In the genomic region with DNA sequence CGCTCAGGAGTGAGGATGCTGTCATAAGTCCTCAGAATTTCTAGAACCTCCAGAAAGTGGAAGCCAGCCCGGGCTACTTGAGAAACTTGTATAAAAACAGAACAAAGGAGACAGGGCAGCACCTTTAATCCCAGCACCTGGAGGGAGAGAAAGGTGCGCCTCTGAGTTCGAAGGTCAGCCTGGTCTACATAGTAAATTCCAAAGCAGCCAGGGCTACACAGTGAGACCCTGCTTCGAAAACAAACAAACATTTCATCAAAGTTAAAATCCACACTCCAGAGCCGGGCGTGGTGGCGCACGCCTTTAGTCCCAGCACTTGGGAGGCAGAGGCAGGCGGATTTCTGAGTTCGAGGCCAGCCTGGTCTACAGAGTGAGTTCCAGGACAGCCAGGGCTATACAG, we compare ENCODE assay signal across 10 mouse cellular contexts. TPM values are rescaled to one million over a fixed set of nuclear protein-coding genes. Genes with fewer than 3 reads are reported as not detected.
A peak's percentile ranks its signal among the peaks of the same experiment; 100 is the strongest.
DNase-seq lines count a peak whose midpoint lies in the region; ATAC-seq and TF ChIP-seq lines count a peak whose summit lies in the region.
"Had no signal": no experiment of that assay in that cellular context is flagged by ENCODE, and none has a peak within 500 bp of the region (broad histone marks: within the 10 kb centered on the region; RNA-seq: fewer than 3 reads in every experiment).

No protein-coding gene starts in this region.

- WGBS in heart, embryonic 16.5 days = 94% methylated on average over 10 of the region's 11 CpGs
- 95% methylated on average over 11 of the region's 11 CpGs for WGBS in heart, embryonic 10.5 days
- WGBS in lung, embryonic 14.5 days = 89% methylated on average over 10 of the region's 11 CpGs
- 91% methylated on average over 10 of the region's 11 CpGs for WGBS in intestine, embryonic 14.5 days
- 30% methylated on average over 11 of the region's 11 CpGs for WGBS in small intestine, adult 2 months

- H3K4me2 ChIP-seq in heart, embryonic 16.5 days (ENCODE audit: low read depth, low read length) = no peak overlapping the region
- no peak overlapping the region for H3K4me2 ChIP-seq in lung, embryonic 14.5 days
- H3K4me2 ChIP-seq in intestine, embryonic 14.5 days (ENCODE audit: low read length) = no peak overlapping the region
- H3K4me2 ChIP-seq: embryonic facial prominence, embryonic 12.5 days; liver, embryonic 13.5 days had no signal

- no peaks in the 10 kb centered on the region for H3K36me3 ChIP-seq in heart, embryonic 16.5 days (ENCODE audit: control insufficient read depth, insufficient read depth)
- H3K36me3 ChIP-seq in heart, embryonic 10.5 days = peaks cover 10% of the 10 kb centered on the region; the same call in 1 of the 2 replicates
- no peaks in the 10 kb centered on the region for H3K36me3 ChIP-seq in lung, embryonic 14.5 days (ENCODE audit: insufficient read depth)
- no peaks in the 10 kb centered on the region for H3K36me3 ChIP-seq in intestine, embryonic 14.5 days (ENCODE audit: control insufficient read depth, insufficient read depth, low read length)
- H3K36me3 ChIP-seq in small intestine, adult 2 months (ENCODE audit: control insufficient read depth, insufficient read depth, low read length) = peaks cover 3% of the 10 kb centered on the region; the same call in 1 of the 2 replicates
- H3K36me3 ChIP-seq: embryonic facial prominence, embryonic 12.5 days had no signal

- H3K27me3 ChIP-seq in heart, embryonic 16.5 days (ENCODE audit: control insufficient read depth, insufficient read depth, low read length) = no peaks in the 10 kb centered on the region
- no peaks in the 10 kb centered on the region for H3K27me3 ChIP-seq in heart, embryonic 10.5 days (ENCODE audit: insufficient read depth, poor library complexity, severe bottlenecking)
- H3K27me3 ChIP-seq in lung, embryonic 14.5 days (ENCODE audit: insufficient read depth, low read length) = no peaks in the 10 kb centered on the region
- H3K27me3 ChIP-seq in intestine, embryonic 14.5 days (replicated peaks; ENCODE audit: control insufficient read depth, insufficient read depth, low read length) = no peaks in the 10 kb centered on the region
- no peaks in the 10 kb centered on the region for H3K27me3 ChIP-seq in small intestine, adult 2 months (ENCODE audit: control insufficient read depth, insufficient read depth, low read length)
- H3K27me3 ChIP-seq: embryonic facial prominence, embryonic 12.5 days; liver, embryonic 13.5 days had no signal

- TF ChIP-seq CTCF in lung, embryonic 14.5 days (IDR thresholded peaks at IDR 0.05; ENCODE audit: low read depth) = no peak
- no peak for TF ChIP-seq CTCF in small intestine, adult 2 months (IDR thresholded peaks at IDR 0.05; ENCODE audit: extremely low read depth, insufficient read length, insufficient replicate concordance, low read depth, low read length)

- no peak for TF ChIP-seq POLR2A in small intestine, adult 2 months (IDR thresholded peaks at IDR 0.05; ENCODE audit: low read depth, low read length)

- no peak for DNase-seq in heart, embryonic 10.5 days (ENCODE audit: low spot score)
- no peak for DNase-seq in lung, embryonic 14.5 days
- no peak for DNase-seq in lung, postnatal 10 days
- no peak for DNase-seq in intestine, embryonic 14.5 days (ENCODE audit: low spot score)
- no peak for DNase-seq in right cerebral cortex, postnatal 14 days
- DNase-seq: liver, embryonic 13.5 days had no signal

- H3K9me3 ChIP-seq in heart, embryonic 16.5 days (replicated peaks; ENCODE audit: control insufficient read depth, low read length) = no peaks in the 10 kb centered on the region
- H3K9me3 ChIP-seq in heart, embryonic 10.5 days = no peaks in the 10 kb centered on the region
- no peaks in the 10 kb centered on the region for H3K9me3 ChIP-seq in lung, embryonic 14.5 days (ENCODE audit: low read depth, low read length)
- no peaks in the 10 kb centered on the region for H3K9me3 ChIP-seq in intestine, embryonic 14.5 days (ENCODE audit: control insufficient read depth, low read length)
- H3K9me3 ChIP-seq: embryonic facial prominence, embryonic 12.5 days; liver, embryonic 13.5 days had no signal

- H3K9ac ChIP-seq in heart, embryonic 16.5 days (ENCODE audit: low read length) = no peak overlapping the region
- H3K9ac ChIP-seq in lung, embryonic 14.5 days = no peak overlapping the region
- H3K9ac ChIP-seq in intestine, embryonic 14.5 days (ENCODE audit: low read length) = no peak overlapping the region
- H3K9ac ChIP-seq: embryonic facial prominence, embryonic 12.5 days; liver, embryonic 13.5 days had no signal

- H3K4me1 ChIP-seq in heart, embryonic 16.5 days (ENCODE audit: control insufficient read depth, insufficient read depth, low read length) = peaks cover 29% of the 10 kb centered on the region
- H3K4me1 ChIP-seq in heart, embryonic 10.5 days = peaks cover 34% of the 10 kb centered on the region
- peaks cover 16% of the 10 kb centered on the region for H3K4me1 ChIP-seq in lung, embryonic 14.5 days (ENCODE audit: insufficient read depth)
- peaks cover 26% of the 10 kb centered on the region for H3K4me1 ChIP-seq in intestine, embryonic 14.5 days (replicated peaks; ENCODE audit: control insufficient read depth, insufficient read depth, low read length)
- H3K4me1 ChIP-seq in small intestine, adult 2 months (ENCODE audit: control insufficient read depth, insufficient read depth, insufficient read length, low read length) = peaks cover 13% of the 10 kb centered on the region

- peak overlapping the region; percentile 74 for H3K27ac ChIP-seq in heart, embryonic 16.5 days (ENCODE audit: low read length)
- no peak overlapping the region for H3K27ac ChIP-seq in heart, embryonic 10.5 days
- H3K27ac ChIP-seq in lung, embryonic 14.5 days (ENCODE audit: low read depth) = 0 out of 2 replicates have a peak overlapping the region, but pooled peaks have one; percentile 85
- peak overlapping the region; percentile 65; the same call in 1 of the 2 replicates for H3K27ac ChIP-seq in intestine, embryonic 14.5 days (ENCODE audit: low read depth)
- H3K27ac ChIP-seq in small intestine, adult 2 months (ENCODE audit: insufficient read depth, low read depth, low read length) = peak overlapping the region; percentile 94
- H3K27ac ChIP-seq: liver, embryonic 13.5 days had no signal

- no peak for ATAC-seq in heart, embryonic 16.5 days (replicated peaks; ENCODE audit: extremely low read depth, insufficient read depth, low FRiP score)
- no peak for ATAC-seq in lung, embryonic 14.5 days (ENCODE audit: insufficient read depth)
- 0 out of 2 replicates have a peak, but pooled peaks have one; percentile 11 for ATAC-seq in intestine, embryonic 14.5 days (replicated peaks; ENCODE audit: low FRiP score, low TSS enrichment, low read depth)

- H3K4me3 ChIP-seq in heart, embryonic 16.5 days (ENCODE audit: low read length) = no peak overlapping the region
- H3K4me3 ChIP-seq in heart, embryonic 10.5 days = no peak overlapping the region
- H3K4me3 ChIP-seq in lung, embryonic 14.5 days (ENCODE audit: low read depth, low read length) = no peak overlapping the region
- H3K4me3 ChIP-seq in intestine, embryonic 14.5 days (ENCODE audit: low read depth, low read length) = no peak overlapping the region
- peak overlapping the region; percentile 13; the same call in 1 of the 2 replicates for H3K4me3 ChIP-seq in small intestine, adult 2 months (ENCODE audit: low read depth, low read length)
- H3K4me3 ChIP-seq: embryonic facial prominence, embryonic 12.5 days; left cerebral cortex, adult 2 months; liver, embryonic 13.5 days had no signal

RNA-seq across cellular contexts. Expression of gene Spen, which starts 32.6 kb away (rescaled TPM):
- 5.2 and 7.1 TPM in 2 replicates for polyA plus RNA-seq in heart, embryonic 16.5 days (2015; fragmentation: Nextera tagmentation; extraction: Ambion mirVana)
- polyA plus RNA-seq in heart, embryonic 10.5 days (2016; fragmentation: Nextera tagmentation; extraction: Ambion mirVana) = 6.0 and 8.4 TPM in 2 replicates
- polyA plus RNA-seq in lung, embryonic 14.5 days (2014; fragmentation: Nextera tagmentation; extraction: Ambion mirVana) = 15.4 and 15.9 TPM in 2 replicates
- polyA plus RNA-seq in intestine, embryonic 14.5 days (2014; fragmentation: Nextera tagmentation; extraction: Ambion mirVana) = 12.8 and 14.9 TPM in 2 replicates
- 30.8 and 56.0 TPM in 2 replicates for polyA plus RNA-seq in small intestine, adult 2 months (2012; rRNA removed)
